Mouse (Mus musculus): Measurements from ENCODE around the gene Cep135. TPM values are rescaled to one million over a fixed set of nuclear protein-coding genes. Genes with fewer than 3 reads are reported as not detected.

The Cep135 gene
- polyA plus RNA-seq (2017; shearing (Covaris generic)): 12.2 TPM

DNA sequence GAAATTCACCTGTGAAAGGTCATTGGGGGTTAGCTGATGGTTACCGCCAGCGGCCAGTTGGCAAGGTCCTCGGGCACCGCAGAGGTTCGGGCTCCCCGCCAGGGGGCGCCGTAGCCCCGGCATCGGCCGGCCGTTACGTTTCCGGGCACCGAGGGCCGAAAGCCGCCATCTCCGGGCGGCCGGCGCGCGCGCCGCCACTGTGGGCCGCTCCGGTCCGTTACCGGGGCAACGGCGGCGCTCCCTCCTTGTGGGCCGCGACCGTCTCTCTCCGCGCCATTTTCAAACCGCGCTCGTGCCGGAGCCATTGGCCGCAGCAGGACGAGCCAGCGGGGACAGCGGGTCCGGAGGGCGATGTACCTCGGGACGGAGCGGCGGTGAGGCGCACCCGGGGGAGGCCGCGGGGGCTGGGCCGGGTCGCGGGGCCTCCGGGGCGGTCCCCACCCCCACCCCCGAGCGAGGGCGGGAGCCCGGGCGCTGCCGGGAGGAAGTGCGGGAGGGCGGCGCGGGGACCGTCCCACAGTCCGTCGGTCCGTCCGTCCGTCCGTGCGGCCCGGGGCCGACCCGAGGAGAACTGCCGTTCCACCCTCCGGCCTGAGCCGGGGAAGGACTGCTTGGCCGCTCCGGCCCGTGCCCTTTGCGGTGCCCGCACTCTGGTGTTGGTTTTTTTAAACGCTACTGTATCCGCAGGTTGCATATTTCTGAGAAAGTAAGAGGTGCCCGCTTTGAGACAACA is at the start of gene Cep135:
Cep135 (plus strand) TSS at position 148 of the 733 bp plus-strand sequence.

DNA sequence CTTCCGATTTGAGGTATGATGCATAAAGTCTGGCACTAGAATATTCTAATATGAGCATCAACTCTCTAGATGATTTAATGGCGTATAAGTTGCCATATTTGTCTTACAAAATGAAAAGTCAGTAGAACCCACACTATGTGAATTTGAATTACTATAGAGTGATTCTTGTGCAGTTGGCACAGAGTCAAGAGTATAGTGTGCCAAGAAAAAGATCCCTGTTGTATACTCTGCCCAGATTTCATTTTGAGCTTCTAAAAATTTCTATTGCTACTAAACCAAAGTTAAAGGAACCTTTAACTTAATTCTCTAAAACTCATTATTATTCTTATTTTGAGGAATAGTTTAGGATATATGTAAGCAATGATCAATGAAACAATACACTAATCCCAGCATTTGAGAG is 67.7 kb downstream of the Cep135 start, which contains the start of gene C530008M17Rik:
C530008M17Rik (plus strand) TSS at position 301 of the 400 bp plus-strand sequence.

Other genes starting within 250 kb of the Cep135 start
- gene Nmu, start 224.9 kb upstream of the Cep135 start, polyA plus RNA-seq (2017; shearing (Covaris generic)): not detected
- not detected for gene Gm7271, start 104.7 kb upstream of the Cep135 start, polyA plus RNA-seq (2017; shearing (Covaris generic))
- 43.8 TPM for gene Exoc1, start 59.4 kb upstream of the Cep135 start, polyA plus RNA-seq (2017; shearing (Covaris generic))
- 0.65 TPM for gene C530008M17Rik, start 67.8 kb downstream of the Cep135 start, polyA plus RNA-seq (2017; shearing (Covaris generic))

All from CD4-positive, CD25-positive, alpha-beta regulatory T cell (primary cell).